Mouse (Mus musculus) v-Abl transformed pro-B cells (cell line): ENCODE results near the gene Cby1.

ENCODE experiments used
- in situ Hi-C, 2 experiments: fragments of 400-800 bp; cut with MboI; formaldehyde crosslinking; loops; one replicate each; pipeline ENCODE4 v1.15.1; 2025; ENCODE audit not compliant: unreplicated experiment in 2 of 2

Cby1 gene

DNA sequence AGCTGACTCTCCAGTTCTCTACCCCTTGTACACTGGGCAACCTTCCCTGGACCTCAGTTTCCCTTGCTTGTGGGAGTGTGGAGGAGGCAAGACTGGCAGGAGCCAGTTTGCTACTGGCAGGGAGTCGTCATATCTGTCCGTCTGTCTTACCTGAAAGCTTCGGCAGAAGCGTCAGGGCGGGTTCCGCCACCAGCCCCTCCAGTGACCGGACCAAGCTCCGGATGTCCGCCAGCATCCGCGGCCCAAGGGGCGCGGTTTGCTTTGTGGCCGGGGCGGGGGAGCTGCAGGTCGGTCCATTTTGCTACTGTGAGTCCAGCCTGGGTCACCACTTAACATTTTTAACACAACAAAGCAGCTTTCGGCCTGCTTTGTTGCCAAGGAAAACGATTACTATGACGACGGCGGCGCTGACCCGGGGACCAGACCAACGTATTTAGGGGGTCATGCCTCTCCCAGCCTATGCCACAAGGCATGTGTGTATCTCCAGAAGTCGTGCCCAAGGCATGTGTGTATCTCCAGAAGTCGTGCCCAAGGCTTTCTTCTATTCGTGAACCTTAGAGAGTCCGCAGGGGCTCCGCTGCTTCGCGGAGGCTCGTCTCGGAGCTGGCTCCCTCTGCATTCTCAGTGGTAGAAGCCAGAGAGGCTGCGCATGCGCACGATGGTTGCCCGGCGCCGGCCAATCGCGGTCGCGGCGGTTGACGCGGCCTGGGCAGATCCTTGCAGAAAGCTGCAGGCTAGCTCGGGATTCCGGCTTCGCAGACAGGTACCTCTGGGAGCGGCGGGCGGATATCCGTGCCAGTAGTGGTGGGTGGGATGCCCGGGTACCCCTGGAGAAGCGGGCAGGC, at the start of gene Cby1, which contains the start of gene Fam227a:
Gene Cby1, plus strand, starts transcription at position 669 of the 845 bp plus-strand sequence.
Gene Fam227a, minus strand, starts transcription at position 426 of the 845 bp plus-strand sequence.
- in situ Hi-C loops, result loop anchor here (10.0 kb wide), 2 partner anchors 406 to 434 kb away; partner anchors contain the start of genes Gm49486 (in 1 of the 2) and Pick1 (in 1 of the 2)

DNA sequence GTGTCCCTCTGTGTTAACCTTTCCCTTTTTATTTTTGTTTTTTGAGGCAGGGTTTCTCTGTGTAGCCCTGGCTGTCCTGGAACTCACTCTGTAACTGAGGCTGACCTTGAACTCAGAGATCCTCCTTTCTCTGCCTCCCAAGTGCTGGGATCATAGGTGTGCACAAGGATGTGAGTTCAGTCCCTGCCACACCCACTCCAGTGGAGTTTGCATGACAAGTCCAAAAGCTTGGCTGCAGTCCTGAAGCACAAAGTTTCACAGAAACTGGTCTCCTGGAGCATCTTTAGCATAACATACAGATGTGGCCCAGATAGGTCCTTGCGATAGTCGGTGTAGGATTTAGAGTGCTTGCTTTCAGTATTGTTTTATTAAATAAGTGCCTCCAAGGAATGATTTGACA, 49.8 kb upstream of the Cby1 start:
- in situ Hi-C loops, result loop anchor here in 1 of 2 experiments (5.0 kb wide), 1 partner anchor 382 kb away; the partner anchor contains the start of genes Gm49486 and Pick1

DNA sequence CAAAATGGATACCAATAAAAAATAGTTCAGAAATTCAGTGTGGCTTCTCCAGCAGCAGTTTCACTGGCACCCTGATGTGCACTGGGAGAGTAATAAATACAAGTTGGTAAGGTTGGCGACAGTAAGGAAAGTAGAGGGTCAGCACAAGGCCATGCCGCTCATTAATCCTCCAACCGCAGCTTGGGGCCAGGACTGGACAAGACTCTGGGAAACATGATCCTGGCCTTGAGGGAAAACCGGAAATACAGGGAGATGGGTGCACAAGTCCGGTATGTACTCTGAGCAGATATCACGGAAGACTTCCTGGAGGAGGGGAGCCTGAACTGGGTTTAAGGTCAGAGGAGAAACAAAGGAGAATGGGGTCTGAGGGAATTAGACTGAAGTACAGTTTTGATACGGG, 43.5 kb upstream of the Cby1 start:
- in situ Hi-C loops, result no loop called here

DNA sequence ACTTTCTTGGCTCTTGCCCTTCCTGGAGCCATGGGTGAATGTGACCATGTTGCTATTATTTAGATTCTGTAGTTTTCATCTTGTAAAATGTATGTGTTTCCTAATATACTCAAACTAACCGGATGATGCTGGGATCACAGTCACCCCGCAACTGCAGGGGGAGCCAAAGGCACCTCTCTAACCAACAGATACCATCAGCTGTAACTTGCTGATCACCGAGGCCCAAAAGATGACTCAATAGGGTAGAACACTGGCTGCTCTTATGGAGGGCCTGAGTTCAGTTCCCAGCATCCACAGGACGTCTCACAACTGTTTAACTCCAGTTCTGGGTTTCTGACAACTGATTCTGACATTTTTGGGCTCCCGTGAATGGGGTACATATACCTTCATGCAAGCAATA, 42.3 kb upstream of the Cby1 start:
- in situ Hi-C loops, result no loop called here

DNA sequence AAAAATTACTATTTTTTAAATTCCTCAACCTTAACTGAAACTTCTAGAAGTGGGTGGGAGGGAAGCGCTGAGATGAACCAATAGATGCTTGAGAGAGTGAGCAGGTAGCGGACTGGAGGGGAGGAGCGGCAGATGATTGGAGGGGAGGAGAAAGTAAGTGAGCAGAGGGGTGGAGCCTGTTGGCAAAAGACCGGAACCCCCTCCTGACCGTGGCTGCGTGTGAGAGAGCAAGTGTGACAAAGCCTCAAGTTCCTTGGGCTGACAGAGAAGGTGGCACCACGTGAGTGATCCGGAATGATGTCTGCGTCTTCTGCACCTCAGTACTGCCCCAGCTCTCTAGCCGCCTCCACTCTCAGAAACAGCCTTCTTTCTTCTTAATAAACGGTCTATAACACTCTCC, 41.9 kb upstream of the Cby1 start:
- in situ Hi-C loops, result no loop called here

DNA sequence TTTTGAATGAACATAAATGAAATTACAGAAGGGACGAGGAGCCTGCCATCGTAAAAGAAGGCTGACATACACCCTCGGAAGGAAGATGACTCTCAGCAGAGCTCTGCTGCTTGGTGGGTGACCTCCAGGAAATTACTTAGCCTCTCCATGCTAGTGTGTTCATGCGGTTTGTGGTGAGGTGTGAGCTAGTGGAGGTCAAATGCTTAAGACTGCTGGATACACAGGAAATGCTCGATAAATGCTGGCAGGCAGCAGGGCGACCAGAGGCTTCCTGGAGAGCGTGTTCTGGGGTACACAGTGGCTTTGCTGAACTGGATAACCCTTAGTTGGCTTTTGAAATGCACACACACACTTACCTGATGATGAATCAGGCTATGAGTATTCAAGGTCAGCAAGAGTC, 40.5 kb upstream of the Cby1 start:
- in situ Hi-C loops, result no loop called here

DNA sequence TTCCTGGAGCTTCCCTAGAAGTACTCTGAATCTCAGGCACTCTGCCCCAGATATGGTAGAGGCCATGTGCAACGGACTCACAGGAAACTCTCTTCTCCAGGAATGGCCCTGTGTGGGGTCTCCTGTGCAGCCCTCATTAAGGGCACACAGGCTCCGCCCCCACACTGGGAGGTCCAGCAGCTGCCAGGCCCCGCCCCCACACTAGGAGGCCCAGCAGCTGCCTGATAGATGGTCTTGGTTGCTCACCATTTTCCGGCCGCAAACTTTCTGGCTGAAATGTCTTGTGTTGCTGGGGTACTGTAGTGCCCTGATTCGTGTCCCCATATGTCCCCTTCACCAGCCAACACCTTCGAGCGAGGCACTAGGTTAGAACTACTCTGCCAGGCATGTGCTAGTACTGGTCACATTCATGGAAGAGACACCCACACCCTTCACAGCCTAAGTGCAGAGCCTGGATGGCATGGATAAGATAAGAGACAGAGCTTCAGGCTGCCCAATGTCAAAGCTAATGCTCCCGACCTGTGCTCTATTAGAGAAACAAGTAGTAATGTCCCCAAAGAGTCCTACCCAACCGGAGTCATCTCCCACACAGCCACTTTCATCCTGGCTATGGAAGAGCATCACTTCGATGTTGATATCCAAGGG, 39.1 kb upstream of the Cby1 start:
- in situ Hi-C loops, result loop anchor here in 1 of 2 experiments (10.0 kb wide), 1 partner anchor 115 kb away; the partner anchor contains the start of gene Kcnj4

DNA sequence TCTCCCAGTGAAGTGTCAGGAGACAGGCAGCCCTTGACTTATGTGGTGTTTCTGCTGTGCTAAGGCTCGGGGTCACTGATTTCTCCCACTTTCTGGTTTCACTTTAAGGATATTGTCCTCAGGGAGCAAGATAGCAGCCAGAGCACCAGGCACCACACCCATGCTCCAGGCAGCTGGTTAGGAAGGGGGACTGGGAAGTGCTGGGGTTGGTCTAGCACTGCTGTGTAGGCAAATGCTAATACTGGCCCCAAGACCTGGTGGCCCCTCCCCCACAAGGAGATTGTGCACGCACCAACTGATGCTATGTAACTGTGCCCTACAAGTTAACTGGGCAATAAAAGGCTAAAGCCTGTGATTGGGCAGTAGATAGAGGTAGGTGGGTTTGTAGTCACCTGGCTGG, 28.5 kb upstream of the Cby1 start:
- in situ Hi-C loops, result loop anchor here in 1 of 2 experiments (25.0 kb wide), 1 partner anchor 407 kb away; no protein-coding TSS in a partner anchor

DNA sequence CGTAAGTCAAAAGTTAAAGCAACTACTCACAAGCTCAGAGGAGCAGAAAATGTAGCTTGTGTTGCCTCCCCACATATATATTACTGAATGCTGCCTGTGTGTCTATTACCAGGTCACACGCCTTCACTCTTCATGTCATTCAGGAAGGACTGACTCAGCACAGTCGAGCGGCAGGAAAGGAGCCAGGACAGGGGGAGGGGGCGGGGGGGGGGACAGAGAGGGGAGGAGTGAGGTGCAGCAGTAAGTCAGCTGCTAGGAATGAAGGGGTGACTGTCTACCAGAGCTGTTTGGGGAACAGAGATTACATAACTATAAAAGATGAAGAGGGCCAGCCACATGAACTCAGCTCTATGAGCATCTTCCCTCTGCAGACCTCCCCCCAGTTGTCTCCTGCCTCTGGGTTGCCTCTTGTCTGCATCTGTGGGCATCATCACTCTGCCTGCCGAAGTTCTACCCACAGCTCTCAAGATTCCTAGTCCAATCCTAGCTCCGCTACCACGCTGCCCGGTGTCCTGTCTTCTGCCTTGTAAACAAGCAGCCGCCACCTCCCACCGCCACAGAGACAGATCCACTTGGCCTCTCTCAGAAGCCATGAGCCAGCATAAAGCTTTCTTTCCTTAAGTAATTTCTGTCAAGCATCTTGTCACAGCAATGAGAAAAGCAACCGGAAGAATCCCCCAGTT, 17.7 kb upstream of the Cby1 start:
- in situ Hi-C loops, result loop anchor here in 1 of 2 experiments (25.0 kb wide), 1 partner anchor 396 kb away; no protein-coding TSS in a partner anchor

DNA sequence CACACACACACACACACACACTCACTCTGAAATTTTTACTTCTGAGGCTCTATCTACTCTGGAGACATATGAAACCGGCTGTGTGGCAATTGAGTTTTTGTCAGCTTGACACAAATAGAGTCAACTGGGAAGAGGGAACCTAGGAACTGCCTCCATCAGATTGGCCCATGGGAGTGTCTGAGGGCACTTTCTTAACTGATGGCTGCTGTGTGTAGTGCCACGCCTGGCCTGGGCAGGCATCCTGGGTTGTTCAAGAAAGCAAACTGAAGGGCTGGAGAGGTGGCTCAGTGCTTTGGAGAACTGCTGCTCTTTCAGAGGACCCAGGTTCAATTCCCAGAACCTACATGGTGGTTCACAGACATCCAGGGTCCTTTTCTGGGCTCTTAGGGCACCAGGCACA, 13.5 kb upstream of the Cby1 start:
- in situ Hi-C loops, result loop anchor here in 1 of 2 experiments (25.0 kb wide), 1 partner anchor 392 kb away; no protein-coding TSS in a partner anchor

DNA sequence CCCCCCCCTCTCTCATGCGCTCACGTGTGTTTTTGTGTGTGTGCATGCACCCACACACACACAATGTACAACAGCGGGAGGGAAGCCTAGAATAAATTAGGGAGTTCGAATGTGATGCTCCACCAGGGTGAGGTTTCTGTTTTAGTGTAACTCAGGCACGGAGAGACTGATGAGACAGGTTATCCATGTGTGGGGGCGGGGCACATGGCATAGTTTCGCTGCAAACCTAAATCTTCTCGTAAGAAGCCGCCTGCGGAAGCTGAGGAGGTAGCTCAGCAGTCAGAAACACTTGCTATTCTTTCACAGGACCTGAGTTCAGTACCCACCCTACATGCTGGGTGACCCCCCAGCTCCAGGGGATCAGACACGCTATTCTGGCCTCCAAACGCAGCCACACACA, 10.9 kb upstream of the Cby1 start:
- in situ Hi-C loops, result loop anchor here in 1 of 2 experiments (25.0 kb wide), 1 partner anchor 389 kb away; no protein-coding TSS in a partner anchor

DNA sequence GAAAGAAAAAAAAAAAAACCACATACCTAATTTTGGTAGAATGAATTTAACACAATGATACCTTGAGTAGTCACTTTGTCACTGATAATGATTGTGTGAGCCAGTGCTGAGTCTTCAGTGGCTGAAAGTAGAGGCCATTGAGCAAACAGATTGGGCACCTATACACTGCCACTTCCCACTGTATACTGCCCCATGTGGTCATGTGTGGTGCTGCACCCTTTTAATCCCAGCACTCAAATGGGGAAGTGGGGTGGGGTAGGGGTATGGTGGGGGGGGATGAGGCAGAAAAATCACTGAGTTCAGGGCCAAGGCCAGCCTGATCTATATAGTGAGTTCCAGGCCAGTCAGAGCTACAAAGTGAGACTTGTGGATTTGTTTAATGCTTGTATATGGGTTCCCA, 8.4 kb upstream of the Cby1 start:
- in situ Hi-C loops, result loop anchor here (5.0 to 10.0 kb wide), 3 partner anchors 414 to 426 kb away; partner anchors contain the start of genes Gm49486 (in 2 of the 2) and Pick1 (in 2 of the 2)

DNA sequence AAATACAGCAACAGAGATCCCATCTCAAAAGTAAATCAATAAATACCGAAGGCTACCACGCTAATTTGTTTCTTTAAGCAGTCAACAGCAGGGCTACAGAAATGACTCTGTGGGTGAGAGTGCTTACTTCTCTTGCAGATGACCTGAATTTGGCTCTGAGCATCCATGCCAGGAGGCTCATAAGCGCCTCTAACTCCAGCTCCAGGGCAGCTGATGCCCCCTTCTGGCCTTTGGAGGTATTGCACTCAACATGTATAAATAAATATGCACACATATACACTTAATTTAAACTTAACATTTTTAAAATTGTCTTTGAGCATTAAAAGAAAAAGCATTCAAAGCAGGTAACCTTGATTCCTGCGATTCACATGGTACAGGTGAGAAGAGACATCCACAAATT, 7.5 kb upstream of the Cby1 start:
- in situ Hi-C loops, result loop anchor here (5.0 to 10.0 kb wide), 3 partner anchors 413 to 427 kb away; partner anchors contain the start of genes Gm49486 (in 2 of the 2) and Pick1 (in 2 of the 2)

DNA sequence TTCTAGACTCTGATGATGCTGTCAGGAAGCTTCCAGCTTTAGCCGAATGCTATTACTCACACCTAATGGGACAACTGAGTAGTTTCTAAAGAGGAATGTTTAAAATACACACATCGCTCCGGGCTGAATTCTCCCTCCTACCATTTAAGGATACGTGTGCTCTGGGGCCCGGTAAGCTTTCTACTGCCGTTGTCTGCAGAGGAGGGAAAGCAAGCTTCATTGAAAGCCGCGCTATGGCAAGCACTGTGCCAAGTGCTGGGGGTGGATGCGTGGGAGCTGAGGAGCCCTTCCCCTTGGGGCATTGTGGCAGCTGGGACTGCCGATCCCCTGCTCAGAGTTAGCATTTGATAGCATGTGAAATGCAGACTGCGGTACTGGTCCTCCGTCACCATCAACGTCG, 2.5 kb upstream of the Cby1 start:
- in situ Hi-C loops, result loop anchor here (10.0 kb wide), 2 partner anchors 408 to 432 kb away; partner anchors contain the start of genes Gm49486 (in 1 of the 2) and Pick1 (in 1 of the 2)

DNA sequence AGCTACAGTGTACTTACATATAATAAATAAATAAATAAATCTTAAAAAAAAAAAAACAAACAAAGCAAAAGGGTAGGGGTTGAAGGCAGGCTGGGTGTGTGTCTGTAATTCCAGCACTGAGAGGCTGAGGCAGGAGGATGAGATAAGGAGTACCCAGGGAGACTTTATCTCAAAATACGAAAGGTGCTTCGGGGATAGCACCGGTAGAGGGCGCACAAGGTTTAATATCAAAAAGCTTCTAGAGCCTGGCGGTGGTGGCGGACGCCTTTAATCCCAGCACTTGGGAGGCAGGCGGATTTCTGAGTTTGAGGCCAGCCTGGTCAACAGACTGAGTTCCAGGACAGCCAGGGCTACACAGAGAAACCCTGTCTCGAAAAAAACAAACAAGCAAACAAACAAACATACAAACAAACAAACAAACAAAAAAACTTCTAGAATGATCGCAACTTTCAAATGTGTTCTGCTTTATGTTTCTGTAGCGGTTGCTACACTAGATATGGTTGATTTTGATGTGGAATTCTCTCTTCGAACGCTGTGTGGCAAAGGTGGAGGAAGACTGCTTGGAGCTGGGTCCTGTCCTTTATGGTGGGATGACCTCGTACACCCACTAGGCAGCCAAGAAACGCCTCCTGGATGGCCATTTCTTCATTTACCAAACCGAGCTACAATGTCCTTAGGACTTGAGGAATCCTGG, 1.0 kb upstream of the Cby1 start:
- in situ Hi-C loops, result loop anchor here (10.0 kb wide), 2 partner anchors 407 to 433 kb away; partner anchors contain the start of genes Gm49486 (in 1 of the 2) and Pick1 (in 1 of the 2)

DNA sequence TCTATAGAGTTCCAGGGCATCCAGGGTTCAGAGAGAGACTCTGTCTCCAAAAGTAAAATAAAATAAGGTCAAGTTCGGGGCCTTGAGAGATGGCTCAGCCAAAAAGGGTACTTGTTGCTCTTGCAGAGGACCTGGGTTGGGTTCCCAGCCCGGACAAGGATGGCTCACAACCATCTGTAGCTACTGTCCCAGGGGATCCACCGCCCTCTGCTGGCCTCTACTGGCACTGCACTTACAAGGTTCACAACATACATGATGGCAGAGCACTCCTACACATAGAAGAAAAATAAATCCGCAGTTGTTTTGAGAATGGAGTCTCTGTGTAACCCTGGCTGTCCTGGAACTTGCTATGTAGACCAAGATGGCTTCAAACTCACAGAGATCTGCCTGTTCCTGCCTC, 2.9 kb downstream of the Cby1 start:
- in situ Hi-C loops, result no loop called here

DNA sequence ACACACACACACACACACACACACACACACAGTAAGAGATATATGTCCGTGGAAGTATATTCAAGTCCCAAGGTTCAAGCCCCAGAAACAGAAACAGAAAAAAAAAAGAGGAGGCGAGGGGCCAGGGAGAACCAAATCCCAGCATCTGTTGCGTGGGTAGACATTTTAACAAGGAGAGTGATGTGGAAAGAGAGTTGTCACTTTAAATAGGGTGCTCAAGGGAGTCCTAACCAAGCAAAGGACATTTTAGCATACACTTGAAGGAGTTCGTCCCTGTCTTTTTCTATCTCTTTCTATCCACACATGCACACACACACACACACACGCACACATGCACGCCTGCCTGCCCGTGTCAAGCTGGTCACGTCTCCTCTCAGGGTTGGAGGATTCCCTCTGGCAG, 5.7 kb downstream of the Cby1 start:
- in situ Hi-C loops, result no loop called here

DNA sequence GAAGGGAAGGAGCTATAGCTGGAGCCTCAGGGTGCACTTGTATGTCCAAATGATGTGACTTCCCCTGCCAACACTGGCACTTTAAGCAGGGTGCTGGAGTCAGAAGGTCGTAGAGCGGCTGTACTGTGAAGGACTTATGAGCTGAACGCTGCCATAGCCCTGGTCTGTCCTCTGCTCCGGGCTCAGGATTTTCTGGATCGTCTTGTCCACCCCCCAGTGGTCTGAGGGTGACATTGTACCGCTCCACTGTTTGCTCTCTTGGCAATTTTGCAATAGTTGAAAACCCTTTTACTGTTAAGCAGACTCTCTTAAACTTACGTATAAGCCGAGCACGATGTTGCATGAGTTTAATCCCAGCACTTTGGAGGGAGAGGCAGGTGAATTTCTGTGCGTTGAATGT, 10.2 kb downstream of the Cby1 start:
- in situ Hi-C loops, result no loop called here

DNA sequence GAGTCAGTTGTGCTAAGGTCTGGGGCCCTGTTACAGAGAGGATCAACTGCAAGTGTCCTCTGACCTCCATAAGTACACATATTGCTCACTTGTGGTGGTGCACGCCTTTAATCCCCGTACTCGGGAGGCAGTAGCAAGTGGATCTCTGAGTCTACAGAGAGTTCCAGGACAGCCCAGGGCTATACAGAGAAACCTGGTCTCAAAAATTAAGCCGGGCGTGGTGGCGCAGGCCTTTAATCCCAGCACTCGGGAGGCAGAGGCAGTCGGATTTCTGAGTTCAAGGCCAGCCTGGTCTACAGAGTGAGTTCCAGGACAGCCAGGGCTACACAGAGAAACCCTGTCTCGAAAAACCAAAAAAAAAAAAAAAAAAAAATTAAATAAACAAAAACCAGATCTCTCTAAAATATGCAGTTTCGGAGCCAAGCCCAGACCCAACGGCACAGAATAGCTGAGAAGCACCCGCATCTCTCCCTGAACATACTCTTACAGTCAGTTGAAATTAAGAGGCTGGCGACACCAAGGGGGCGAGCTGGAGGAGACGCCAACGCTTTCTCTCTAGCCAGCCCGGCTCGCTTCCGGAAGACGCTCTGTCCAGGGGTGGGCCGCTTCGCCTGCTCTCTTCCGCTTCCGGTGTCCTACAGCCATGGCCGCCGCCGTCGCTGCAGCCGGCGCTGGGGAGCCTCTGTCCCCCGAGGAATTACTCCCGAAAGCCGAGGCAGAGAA, 11.4 kb downstream of the Cby1 start, which contains the start of gene Tomm22:
Gene Tomm22, plus strand, starts transcription at position 613 of the 723 bp plus-strand sequence.
- in situ Hi-C loops, result no loop called here
